Mouse (Mus musculus) embryonic facial prominence, embryonic 11.5 days (tissue): ENCODE data around the gene Ptpn18. TPM values are rescaled to one million over a fixed set of nuclear protein-coding genes. Genes with fewer than 3 reads are reported as not detected.

ENCODE experiments used
- ATAC-seq: fragments of 200-750 bp; cut with Nextera tagmentation; replicated peaks from 2 replicates; pipeline ENCODE4 v1.8.0; 2017; ENCODE audit warnings: low read depth; ENCODE audit not compliant: insufficient number of reproducible peaks, low FRiP score, low TSS enrichment
- DNase-seq: peaks from one replicate; pipeline ENCODE4 v3.0.0-alpha.2; 2015; ENCODE audit warnings: low spot score
- H3K27ac ChIP-seq: fragments of 300-500 bp; sonication (generic); replicated peaks from 2 replicates; pipeline ENCODE4 v1.5.1; 2014; ENCODE audit warnings: mild to moderate bottlenecking, low read depth, low read length, control low read depth
- H3K27me3 ChIP-seq: fragments of 300-500 bp; sonication (generic); 2 replicates; pipeline ENCODE4 v1.6.1; 2014; ENCODE audit warnings: mild to moderate bottlenecking, low read length, moderate library complexity, mixed read lengths; ENCODE audit not compliant: control insufficient read depth, insufficient read depth
- H3K36me3 ChIP-seq: fragments of 300-500 bp; sonication (generic); replicated peaks from 2 replicates; pipeline ENCODE4 v1.6.1; 2014; ENCODE audit warnings: low read depth, mild to moderate bottlenecking, low read length, moderate library complexity, mixed read lengths; ENCODE audit not compliant: control insufficient read depth, insufficient read depth
- H3K4me1 ChIP-seq: fragments of 300-500 bp; sonication (generic); 2 replicates; pipeline ENCODE4 v1.6.1; 2014; ENCODE audit warnings: low read length, mixed read lengths; ENCODE audit not compliant: control insufficient read depth, insufficient read depth
- H3K4me2 ChIP-seq: fragments of 300-500 bp; sonication (generic); 2 replicates; pipeline ENCODE4 v1.6.1; 2014; ENCODE audit warnings: low read depth, mild to moderate bottlenecking, control low read depth, low read length, moderate library complexity
- H3K4me3 ChIP-seq: fragments of 300-500 bp; sonication (generic); 2 replicates; pipeline ENCODE4 v1.5.1; 2014; ENCODE audit warnings: low read depth, low read length, control low read depth
- H3K9ac ChIP-seq: fragments of 300-500 bp; sonication (generic); replicated peaks from 2 replicates; pipeline ENCODE4 v1.6.1; 2014; ENCODE audit warnings: mild to moderate bottlenecking, control low read depth, low read length
- H3K9me3 ChIP-seq: fragments of 300-500 bp; sonication (generic); replicated peaks from 2 replicates; pipeline ENCODE4 v1.6.1; 2016; ENCODE audit warnings: mild to moderate bottlenecking, low read length, inconsistent platforms, mixed read lengths; ENCODE audit not compliant: control insufficient read depth
- WGBS: fragments of 180-500 bp; shearing (Covaris S2); extraction: QIAGEN DNeasy Blood & Tissue Kit; methylation state at CpG from one replicate; pipeline ENCODE4 v1.1.7; 2014; 5-methylcytosine and 5-hydroxymethylcytosine counted together
- polyA plus RNA-seq: library from polyadenylated mRNA; unstranded; fragments of >200 nt; fragmentation: Nextera tagmentation; extraction: Ambion mirVana; gene quantifications from 2 replicates; pipeline ENCODE4 v1.2.1, GENCODE M21; 2014

The Ptpn18 gene
- polyA plus RNA-seq, 1 experiment from 2014 or later, result 4.2 TPM

DNA sequence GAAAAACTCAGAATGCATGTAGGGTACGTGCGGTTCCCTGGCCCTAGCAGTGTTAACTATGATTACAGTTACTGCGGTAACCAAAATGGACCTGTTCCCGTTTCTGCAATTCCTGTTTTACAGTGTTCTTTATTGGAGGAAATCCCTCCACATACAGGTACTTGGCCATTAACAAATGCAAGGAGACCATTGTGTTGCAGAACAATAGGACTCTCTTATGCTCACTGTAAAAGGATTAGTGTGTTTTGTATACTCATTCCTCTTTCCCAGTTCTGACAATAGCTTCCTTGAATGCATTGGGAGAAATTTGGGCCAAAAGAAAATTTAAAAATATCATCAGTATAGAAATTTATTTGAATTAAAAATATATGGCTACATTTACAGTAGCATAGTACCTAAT is 8.9 kb downstream of the Ptpn18 start:
- Histone ChIP-seq H3K4me1 (no peaks in the 10 kb centered on the region), H3K4me2 (no peak overlapping the region), H3K9ac (no peak overlapping the region), H3K36me3 (no peaks in the 10 kb centered on the region), H3K27ac (no peak overlapping the region), H3K27me3 (peaks cover 4% of the 10 kb centered on the region; the same call in 1 of the 2 replicates), H3K4me3 (no peak overlapping the region), H3K9me3 (no peaks in the 10 kb centered on the region)
- DNase-seq (no peak), ATAC-seq (no peak)
- 74% methylated on average over 4 of the region's 4 CpGs for WGBS

DNA sequence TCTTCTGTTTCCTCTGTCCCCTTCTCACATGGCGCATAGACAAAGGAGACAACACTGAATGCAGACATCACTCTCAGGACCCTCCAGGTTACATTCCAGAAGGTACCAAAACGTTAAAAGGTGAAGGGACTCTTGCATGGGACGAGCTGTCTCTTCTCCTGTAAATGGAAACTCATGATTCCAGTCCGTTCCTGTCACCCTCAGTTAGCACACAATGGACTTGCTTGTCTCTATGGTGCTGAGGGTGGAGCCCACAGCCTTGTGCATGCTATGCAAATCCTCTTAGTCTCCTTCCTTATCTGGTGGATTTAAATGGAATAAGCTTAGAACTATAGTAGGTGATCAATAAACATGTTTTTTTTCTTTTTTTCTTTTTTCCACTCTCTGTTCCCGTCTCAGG is 10.2 kb downstream of the Ptpn18 start:
- Histone ChIP-seq H3K9ac (no peak overlapping the region), H3K4me2 (no peak overlapping the region), H3K9me3 (no peaks in the 10 kb centered on the region), H3K27ac (no peak overlapping the region), H3K27me3 (peaks cover 4% of the 10 kb centered on the region; the same call in 1 of the 2 replicates), H3K4me3 (no peak overlapping the region), H3K36me3 (no peaks in the 10 kb centered on the region), H3K4me1 (no peaks in the 10 kb centered on the region)
- WGBS, result 67% methylated on average over 5 of the region's 5 CpGs
- DNase-seq (no peak), ATAC-seq (no peak)

DNA sequence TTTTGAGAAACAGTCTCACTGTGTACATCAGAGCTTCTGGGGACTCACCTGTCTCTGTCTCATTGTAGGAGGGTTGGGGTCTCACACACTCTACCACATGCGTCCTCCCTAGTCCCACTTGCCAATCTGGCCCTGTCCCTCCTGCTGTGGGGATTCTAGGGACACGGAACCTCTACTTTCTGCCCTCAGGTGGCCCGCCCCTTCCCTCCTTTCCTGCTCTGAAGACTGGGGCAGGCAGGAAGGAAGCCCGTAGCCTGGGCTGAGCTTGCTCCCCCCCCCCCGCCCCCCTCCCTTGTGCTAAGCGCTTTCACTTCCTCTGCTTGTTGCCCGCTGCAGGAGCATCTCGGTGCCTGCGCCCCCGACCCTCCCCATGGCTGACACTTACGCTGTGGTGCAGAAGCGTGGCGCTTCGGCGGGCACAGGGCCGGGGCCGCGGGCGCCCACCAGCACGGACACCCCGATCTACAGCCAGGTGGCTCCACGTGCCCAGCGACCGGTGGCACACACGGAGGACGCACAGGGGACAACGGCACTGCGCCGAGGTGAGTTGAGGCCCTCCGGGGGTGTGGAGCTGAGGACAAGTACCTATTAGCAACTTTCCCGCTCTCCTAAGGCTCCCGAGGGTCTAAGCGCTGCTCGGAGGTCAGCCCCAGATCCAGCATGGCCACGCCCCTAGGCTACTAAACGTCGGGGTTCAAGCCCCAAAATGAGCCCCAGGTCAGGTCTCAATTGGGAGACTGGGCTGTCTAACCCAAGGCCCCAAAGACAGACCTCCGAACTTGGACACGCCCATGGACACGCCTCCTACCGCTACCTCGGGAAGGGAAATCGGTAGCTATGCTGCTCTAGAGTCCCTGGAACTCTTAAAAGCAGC is 13.1 kb downstream of the Ptpn18 start:
- H3K4me1 ChIP-seq, result no peaks in the 10 kb centered on the region
- WGBS, result under 1% methylated on average over 43 of the region's 43 CpGs
- H3K27ac ChIP-seq, result no peak overlapping the region
- peak overlapping the region; percentile 48 for H3K4me3 ChIP-seq
- peak overlapping the region; percentile 95 for H3K4me2 ChIP-seq
- H3K9ac ChIP-seq, result peak overlapping the region; percentile 59
- H3K36me3 ChIP-seq, result no peaks in the 10 kb centered on the region
- ATAC-seq, result peak; percentile 72
- no peaks in the 10 kb centered on the region for H3K9me3 ChIP-seq
- peaks cover 4% of the 10 kb centered on the region; the same call in 1 of the 2 replicates for H3K27me3 ChIP-seq
- DNase-seq, result peak; percentile 67

DNA sequence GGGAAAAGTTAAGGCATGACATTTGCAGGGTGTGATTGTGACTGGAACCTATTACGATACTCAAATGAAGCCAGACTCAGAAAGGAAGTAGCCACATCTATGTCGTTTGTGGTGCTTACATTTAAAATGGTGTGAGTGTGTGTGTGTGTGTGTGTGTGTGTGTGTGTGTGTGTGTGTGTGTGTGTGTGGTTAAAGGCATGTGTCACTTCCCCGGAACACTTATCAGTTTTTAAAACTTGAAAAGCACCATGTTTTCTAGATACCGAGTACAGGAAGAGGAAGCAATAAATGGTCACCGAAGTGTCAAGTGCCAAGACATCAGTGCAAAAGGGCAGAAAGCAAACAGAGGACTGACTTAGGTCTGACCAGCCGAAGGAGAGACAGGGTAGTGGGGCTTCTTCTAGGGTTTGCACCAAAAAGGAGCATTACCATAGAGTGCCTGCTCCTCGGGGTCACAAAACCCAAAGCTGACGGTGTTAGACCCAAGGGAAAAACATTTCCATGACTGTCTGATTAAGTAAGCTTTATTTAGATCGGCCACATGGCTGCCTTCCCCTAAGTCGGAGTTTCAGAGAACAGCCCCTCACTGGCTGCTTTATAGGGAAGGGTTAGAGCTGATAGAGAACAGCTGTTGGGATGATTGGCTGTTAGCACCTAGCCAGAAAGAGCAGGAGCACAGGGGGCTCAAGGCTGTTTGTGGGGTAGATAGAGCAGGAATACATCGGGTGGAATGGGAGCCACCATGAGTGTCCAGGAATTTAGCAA is 19.5 kb downstream of the Ptpn18 start:
- Histone ChIP-seq H3K4me2 (no peak overlapping the region; the same call in 1 of the 2 replicates), H3K27ac (no peak overlapping the region), H3K9ac (no peak overlapping the region), H3K4me3 (no peak overlapping the region), H3K4me1 (no peaks in the 10 kb centered on the region), H3K27me3 (no peaks in the 10 kb centered on the region), H3K9me3 (no peaks in the 10 kb centered on the region), H3K36me3 (no peaks in the 10 kb centered on the region)
- DNase-seq, result peak; percentile 43
- 52% methylated on average over 11 of the region's 11 CpGs for WGBS
- ATAC-seq, result no peak

DNA sequence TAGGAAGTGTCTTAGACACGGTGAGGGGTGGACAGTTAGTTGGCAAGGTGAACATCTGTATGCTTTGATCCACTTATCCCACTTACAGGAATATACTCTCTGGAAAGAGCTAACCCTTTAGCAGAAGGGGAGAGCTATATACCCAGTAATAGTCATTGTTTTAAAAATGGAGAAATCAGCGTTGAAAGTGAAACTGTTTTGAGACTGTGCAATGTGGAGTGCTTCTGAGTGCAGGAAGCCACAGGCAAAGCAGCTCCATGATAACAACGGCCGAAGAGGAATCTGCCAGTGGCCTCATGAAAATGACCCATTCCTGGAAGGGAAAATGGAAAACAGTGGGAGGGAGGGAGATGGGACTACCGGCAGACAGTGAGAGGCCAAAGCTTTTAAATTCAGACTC is 21.2 kb downstream of the Ptpn18 start:
- no peak for DNase-seq
- ATAC-seq, result no peak
- H3K4me1 ChIP-seq, result no peaks in the 10 kb centered on the region
- no peaks in the 10 kb centered on the region for H3K9me3 ChIP-seq
- no peaks in the 10 kb centered on the region for H3K36me3 ChIP-seq
- 78% methylated on average over 5 of the region's 5 CpGs for WGBS
- H3K4me3 ChIP-seq, result no peak overlapping the region
- H3K27me3 ChIP-seq, result no peaks in the 10 kb centered on the region
- H3K27ac ChIP-seq, result no peak overlapping the region
- H3K9ac ChIP-seq, result no peak overlapping the region
- H3K4me2 ChIP-seq, result no peak overlapping the region

DNA sequence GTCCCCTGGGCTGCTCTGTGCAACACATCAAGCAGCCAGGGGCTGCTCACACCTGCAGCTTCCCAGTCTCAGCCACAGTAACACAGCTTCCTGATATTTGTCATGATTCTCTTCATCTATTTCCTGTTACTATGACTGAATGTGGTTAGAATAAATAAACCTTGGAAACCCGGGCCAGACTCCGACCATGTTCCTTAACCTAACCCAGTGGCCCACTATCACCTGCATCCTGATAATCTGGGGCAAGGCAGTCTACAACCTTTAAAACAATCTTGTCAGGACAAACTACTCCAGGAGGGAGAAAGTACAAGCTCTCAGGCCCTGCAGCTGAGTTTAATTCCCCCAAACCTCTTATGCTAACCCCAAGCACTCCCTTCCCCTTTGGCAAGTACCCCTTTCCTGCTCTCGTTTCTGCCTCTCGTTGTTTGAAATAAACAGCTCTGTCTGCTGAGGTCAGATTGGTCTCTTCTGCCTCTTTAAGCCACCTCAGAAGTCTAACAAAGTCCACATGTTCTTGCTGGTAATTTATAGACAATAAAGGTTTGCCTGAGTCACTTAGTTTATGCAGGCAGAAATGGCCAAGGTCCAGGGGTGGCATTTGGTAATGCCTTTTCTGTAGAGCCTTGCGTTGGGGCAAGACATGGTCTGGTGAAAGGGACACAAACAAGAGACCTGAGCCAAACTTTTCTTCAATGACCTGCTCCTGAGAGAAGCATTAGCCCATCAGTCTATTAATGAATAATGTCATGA is 22.5 kb downstream of the Ptpn18 start:
- no peak overlapping the region for H3K4me3 ChIP-seq
- no peaks in the 10 kb centered on the region for H3K4me1 ChIP-seq
- H3K36me3 ChIP-seq, result no peaks in the 10 kb centered on the region
- 65% methylated on average over 5 of the region's 5 CpGs for WGBS
- H3K4me2 ChIP-seq, result no peak overlapping the region
- no peak for ATAC-seq
- no peak overlapping the region for H3K9ac ChIP-seq
- no peak for DNase-seq
- no peaks in the 10 kb centered on the region for H3K27me3 ChIP-seq
- H3K9me3 ChIP-seq, result no peaks in the 10 kb centered on the region
- H3K27ac ChIP-seq, result no peak overlapping the region

DNA sequence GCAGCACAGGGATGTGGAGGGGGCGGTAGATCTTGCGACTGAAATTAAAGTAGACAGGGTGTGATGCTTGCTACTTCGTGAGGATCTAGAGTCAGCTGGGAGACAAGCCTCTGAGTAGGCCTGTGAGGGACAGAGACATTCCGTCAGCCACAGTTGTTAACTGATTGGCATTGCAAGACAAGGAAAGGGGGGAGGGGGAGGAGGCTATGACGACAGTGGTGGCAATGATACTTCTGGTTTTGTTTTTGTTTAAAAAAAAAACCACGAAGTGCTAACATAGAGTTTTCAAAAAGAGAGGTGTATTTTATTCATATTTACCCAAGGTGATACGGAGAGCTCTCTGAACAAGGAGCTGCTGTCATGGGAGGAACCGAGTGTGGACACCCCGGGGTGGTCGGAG is 24.9 kb downstream of the Ptpn18 start:
- Histone ChIP-seq H3K4me1 (no peaks in the 10 kb centered on the region), H3K9me3 (no peaks in the 10 kb centered on the region), H3K27ac (no peak overlapping the region), H3K4me2 (no peak overlapping the region), H3K4me3 (no peak overlapping the region), H3K36me3 (no peaks in the 10 kb centered on the region), H3K9ac (no peak overlapping the region), H3K27me3 (no peaks in the 10 kb centered on the region)
- no peak for ATAC-seq
- DNase-seq, result no peak
- WGBS, result 74% methylated on average over 10 of the region's 10 CpGs
